Mouse (Mus musculus): ENCODE measurements around the gene Wdr37. TPM values are rescaled to one million over a fixed set of nuclear protein-coding genes. Genes with fewer than 3 reads are reported as not detected.
"Not testable (repeated sequence)": the region's sequence is repeated elsewhere in the genome, so short reads cannot be mapped to it uniquely, and the experiment has no call there.

The Wdr37 gene
- 23.3 and 26.1 TPM in 2 replicates for polyA plus RNA-seq (2015; fragmentation: Nextera tagmentation; extraction: Ambion mirVana)

GRCm38 (mm10) chr13:8871314-8871962, at the start of gene Wdr37:
Wdr37 (minus strand) TSS chr13:8871909.
- peak; percentile 26 for ATAC-seq (ENCODE audit: low FRiP score, low read depth)
- Histone ChIP-seq H3K27ac (peak within 1 kb of the TSS; percentile 96), H3K36me3 (peaks cover 6% of the 10 kb centered on the region; the same call in 1 of the 2 replicates), H3K9ac (peak within 1 kb of the TSS; percentile 86), H3K9me3 (no peaks in the 10 kb centered on the region), H3K4me1 (peaks cover 9% of the 10 kb centered on the region), H3K4me2 (replicated peaks) (peak within 1 kb of the TSS; percentile 78), H3K4me3 (peak within 1 kb of the TSS; percentile 86), H3K27me3 (no peaks in the 10 kb centered on the region)
- WGBS = 1% methylated on average over 18 of the region's 18 CpGs

GRCm38 (mm10) chr13:8913890-8914289, 42.2 kb upstream of the Wdr37 start:
- not testable (repeated sequence) for H3K27ac ChIP-seq; H3K9me3 ChIP-seq; H3K4me3 ChIP-seq; H3K27me3 ChIP-seq; H3K9ac ChIP-seq; H3K4me2 ChIP-seq (replicated peaks); ATAC-seq (ENCODE audit: low FRiP score, low read depth); H3K4me1 ChIP-seq; H3K36me3 ChIP-seq
- 87% methylated on average over 8 of the region's 8 CpGs for WGBS

GRCm38 (mm10) chr13:8905986-8906385, 34.3 kb upstream of the Wdr37 start:
- not testable (repeated sequence) for H3K9ac ChIP-seq; H3K27ac ChIP-seq; H3K27me3 ChIP-seq; H3K4me2 ChIP-seq (replicated peaks); H3K4me3 ChIP-seq; ATAC-seq (ENCODE audit: low FRiP score, low read depth); H3K36me3 ChIP-seq; H3K9me3 ChIP-seq; H3K4me1 ChIP-seq
- WGBS = 70% methylated on average over 2 of the region's 2 CpGs

- Histone ChIP-seq H3K9ac (no peak overlapping the region), H3K27ac (no peak overlapping the region), H3K36me3 (peaks cover 32% of the 10 kb centered on the region), H3K4me3 (no peak overlapping the region), H3K4me1 (peaks cover 8% of the 10 kb centered on the region), H3K4me2 (replicated peaks) (no peak overlapping the region), H3K27me3 (no peaks in the 10 kb centered on the region), H3K9me3 (no peaks in the 10 kb centered on the region)
- ATAC-seq (ENCODE audit: low FRiP score, low read depth) = no peak
- WGBS = 94% methylated on average over 1 of the region's 1 CpGs
Measured at GRCm38 (mm10) chr13:8888603-8889002, 16.9 kb upstream of the Wdr37 start.

GRCm38 (mm10) chr13:8886185-8886560, 14.5 kb upstream of the Wdr37 start:
- Histone ChIP-seq H3K36me3 (peaks cover 24% of the 10 kb centered on the region), H3K4me1 (peaks cover 8% of the 10 kb centered on the region), H3K27ac (0 out of 2 replicates have a peak overlapping the region, but pooled peaks have one; percentile 39), H3K4me2 (replicated peaks) (peak overlapping the region; percentile 73), H3K27me3 (no peaks in the 10 kb centered on the region), H3K9me3 (no peaks in the 10 kb centered on the region), H3K4me3 (peak overlapping the region; percentile 76), H3K9ac (peak overlapping the region; percentile 69)
- no peak for ATAC-seq (ENCODE audit: low FRiP score, low read depth)
- 5% methylated on average over 9 of the region's 9 CpGs for WGBS

- Histone ChIP-seq H3K9me3 (no peaks in the 10 kb centered on the region), H3K27me3 (no peaks in the 10 kb centered on the region), H3K4me1 (peaks cover 8% of the 10 kb centered on the region), H3K4me3 (peak within 1 kb of the TSS; percentile 76), H3K9ac (peak within 1 kb of the TSS; percentile 69), H3K4me2 (replicated peaks) (peak within 1 kb of the TSS; percentile 73), H3K36me3 (peaks cover 24% of the 10 kb centered on the region), H3K27ac (peak within 1 kb of the TSS; percentile 83)
- peak; percentile 100 for ATAC-seq (ENCODE audit: low FRiP score, low read depth)
- under 1% methylated on average over 46 of the region's 46 CpGs for WGBS
Measured at GRCm38 (mm10) chr13:8885445-8886184, 13.9 kb upstream of the Wdr37 start, which contains the start of gene Idi1. Idi1 (plus strand) TSS chr13:8885501.

- not testable (repeated sequence) for H3K4me1 ChIP-seq; ATAC-seq (ENCODE audit: low FRiP score, low read depth); H3K27ac ChIP-seq; H3K27me3 ChIP-seq; H3K9me3 ChIP-seq; H3K4me3 ChIP-seq; H3K9ac ChIP-seq; H3K4me2 ChIP-seq (replicated peaks)
- H3K36me3 ChIP-seq = peaks cover 11% of the 10 kb centered on the region
- 74% methylated on average over 5 of the region's 5 CpGs for WGBS
Measured at GRCm38 (mm10) chr13:8883870-8884269, 12.2 kb upstream of the Wdr37 start.

GRCm38 (mm10) chr13:8881611-8882010, 9.9 kb upstream of the Wdr37 start:
- Histone ChIP-seq H3K4me3 (no peak overlapping the region), H3K4me1 (peaks cover under 1% of the 10 kb centered on the region), H3K4me2 (replicated peaks) (no peak overlapping the region), H3K27me3 (no peaks in the 10 kb centered on the region), H3K9me3 (no peaks in the 10 kb centered on the region), H3K9ac (no peak overlapping the region), H3K27ac (no peak overlapping the region), H3K36me3 (no peaks in the 10 kb centered on the region)
- WGBS = 71% methylated on average over 3 of the region's 3 CpGs
- no peak for ATAC-seq (ENCODE audit: low FRiP score, low read depth)

GRCm38 (mm10) chr13:8873776-8874175, 2.1 kb upstream of the Wdr37 start:
- 93% methylated on average over 1 of the region's 1 CpGs for WGBS
- H3K4me3 ChIP-seq = no peak overlapping the region
- no peaks in the 10 kb centered on the region for H3K9me3 ChIP-seq
- no peak overlapping the region for H3K27ac ChIP-seq
- H3K4me1 ChIP-seq = peaks cover 9% of the 10 kb centered on the region
- no peaks in the 10 kb centered on the region for H3K27me3 ChIP-seq
- H3K4me2 ChIP-seq (replicated peaks) = no peak overlapping the region
- no peak for ATAC-seq (ENCODE audit: low FRiP score, low read depth)
- no peaks in the 10 kb centered on the region for H3K36me3 ChIP-seq
- H3K9ac ChIP-seq = no peak overlapping the region

- Histone ChIP-seq H3K4me2 (replicated peaks) (peak overlapping the region; percentile 78), H3K4me1 (peaks cover 9% of the 10 kb centered on the region), H3K9ac (peak overlapping the region; percentile 86), H3K36me3 (peaks cover 8% of the 10 kb centered on the region; the same call in 1 of the 2 replicates), H3K9me3 (no peaks in the 10 kb centered on the region), H3K27ac (peak overlapping the region; percentile 96), H3K4me3 (peak overlapping the region; percentile 86), H3K27me3 (no peaks in the 10 kb centered on the region)
- peak; percentile 96 for ATAC-seq (ENCODE audit: low FRiP score, low read depth)
- under 1% methylated on average over 57 of the region's 57 CpGs for WGBS
Measured at GRCm38 (mm10) chr13:8870510-8871313, 997 bp downstream of the Wdr37 start.

- no peak for ATAC-seq (ENCODE audit: low FRiP score, low read depth)
- H3K4me2 ChIP-seq (replicated peaks) = peak overlapping the region; percentile 78
Measured at GRCm38 (mm10) chr13:8870160-8870509, 1.6 kb downstream of the Wdr37 start.

More at GRCm38 (mm10) chr13:8870160-8870509, 1.6 kb downstream of the Wdr37 start:
- H3K4me3 ChIP-seq = peak overlapping the region; percentile 86
- H3K27ac ChIP-seq = peak overlapping the region; percentile 96; the same call in 1 of the 2 replicates
- WGBS = 4% methylated on average over 9 of the region's 9 CpGs
- peaks cover 11% of the 10 kb centered on the region for H3K36me3 ChIP-seq
- no peaks in the 10 kb centered on the region for H3K9me3 ChIP-seq
- H3K4me1 ChIP-seq = peaks cover 9% of the 10 kb centered on the region
- H3K27me3 ChIP-seq = no peaks in the 10 kb centered on the region
- peak overlapping the region; percentile 86 for H3K9ac ChIP-seq
